Mouse (Mus musculus) layer of hippocampus, adult 8-10 months (tissue): ENCODE measurements around the gene Olfr974. TPM values are rescaled to one million over a fixed set of nuclear protein-coding genes. Genes with fewer than 3 reads are reported as not detected.
"Not testable (repeated sequence)": the region's sequence is repeated elsewhere in the genome, so short reads cannot be mapped to it uniquely, and the experiment has no call there.

Experiments used
- DNase-seq, 2 experiments: peaks; one replicate each; pipeline ENCODE4 v3.0.0; 2022; ENCODE audit warnings: low spot score in 2 of 2
- total RNA-seq, 4 experiments: library from RNA; stranded (reverse); gene quantifications; 2 replicates each; pipeline ENCODE4 v1.2.4; 2022

Olfr974 gene
- not detected for total RNA-seq

GRCm38 (mm10) chr9:39937201-39937600, at the start of gene Olfr974:
TSS of gene Olfr974 (plus strand) at chr9:39937501.
- DNase-seq = no peak

DNA sequence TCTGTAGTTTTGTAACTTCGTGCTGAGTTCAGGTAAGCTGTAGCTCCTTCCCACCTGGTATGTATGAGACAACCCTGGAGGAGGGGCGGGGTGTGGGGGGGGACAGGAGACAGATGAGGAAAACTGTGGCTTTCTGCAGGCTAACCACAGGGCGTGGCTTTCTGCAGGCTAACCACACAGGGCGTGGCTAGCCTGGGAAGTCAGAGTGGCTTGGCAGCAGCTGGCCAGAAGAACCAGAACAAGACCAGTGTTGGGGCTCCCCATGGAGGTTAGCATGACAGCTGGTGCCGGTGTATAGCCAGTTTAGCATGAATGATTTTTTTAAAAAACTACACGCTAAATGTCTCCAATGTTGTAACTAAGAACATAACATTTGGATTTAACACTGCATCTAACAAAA, 32.2 kb upstream of the Olfr974 start:
- DNase-seq = no peak

DNA sequence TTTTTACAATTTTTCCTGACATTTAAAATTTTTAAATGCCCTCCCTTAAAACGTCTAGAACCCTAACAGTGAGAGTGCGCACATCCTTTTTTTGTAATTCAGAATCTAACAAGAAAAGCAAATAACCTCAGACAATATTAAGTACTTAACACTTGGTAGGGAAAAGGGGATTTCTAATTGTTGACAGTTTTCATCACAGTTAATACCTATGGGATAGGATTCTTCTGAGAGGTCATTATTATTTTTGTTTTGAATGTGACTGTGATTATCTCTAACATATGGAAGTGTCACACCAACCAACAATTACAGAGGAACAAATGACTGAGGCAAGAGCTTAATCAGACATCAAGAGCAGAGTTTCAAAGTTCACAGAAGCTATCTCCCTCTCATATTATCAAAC, 30.3 kb upstream of the Olfr974 start, which contains the start of gene Olfr229:
Gene Olfr229 (plus strand): TSS at position 301 of the 400 bp plus-strand sequence.
- no peak for DNase-seq

DNA sequence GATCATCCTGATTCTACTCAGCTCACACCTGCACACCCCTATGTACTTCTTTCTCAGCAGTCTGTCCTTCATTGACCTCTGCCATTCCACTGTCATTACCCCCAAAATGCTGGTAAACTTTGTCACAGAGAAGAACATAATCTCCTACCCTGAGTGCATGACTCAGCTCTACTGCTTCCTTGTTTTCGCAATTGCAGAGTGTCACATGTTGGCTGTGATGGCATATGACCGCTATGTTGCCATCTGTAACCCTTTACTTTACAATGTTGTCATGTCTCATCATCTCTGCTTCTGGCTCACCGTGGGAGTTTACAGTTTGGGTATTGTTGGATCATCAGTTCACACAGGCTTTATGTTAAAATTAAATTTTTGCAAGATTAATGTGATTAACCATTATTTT, 27.4 kb upstream of the Olfr974 start:
- no peak for DNase-seq

DNA sequence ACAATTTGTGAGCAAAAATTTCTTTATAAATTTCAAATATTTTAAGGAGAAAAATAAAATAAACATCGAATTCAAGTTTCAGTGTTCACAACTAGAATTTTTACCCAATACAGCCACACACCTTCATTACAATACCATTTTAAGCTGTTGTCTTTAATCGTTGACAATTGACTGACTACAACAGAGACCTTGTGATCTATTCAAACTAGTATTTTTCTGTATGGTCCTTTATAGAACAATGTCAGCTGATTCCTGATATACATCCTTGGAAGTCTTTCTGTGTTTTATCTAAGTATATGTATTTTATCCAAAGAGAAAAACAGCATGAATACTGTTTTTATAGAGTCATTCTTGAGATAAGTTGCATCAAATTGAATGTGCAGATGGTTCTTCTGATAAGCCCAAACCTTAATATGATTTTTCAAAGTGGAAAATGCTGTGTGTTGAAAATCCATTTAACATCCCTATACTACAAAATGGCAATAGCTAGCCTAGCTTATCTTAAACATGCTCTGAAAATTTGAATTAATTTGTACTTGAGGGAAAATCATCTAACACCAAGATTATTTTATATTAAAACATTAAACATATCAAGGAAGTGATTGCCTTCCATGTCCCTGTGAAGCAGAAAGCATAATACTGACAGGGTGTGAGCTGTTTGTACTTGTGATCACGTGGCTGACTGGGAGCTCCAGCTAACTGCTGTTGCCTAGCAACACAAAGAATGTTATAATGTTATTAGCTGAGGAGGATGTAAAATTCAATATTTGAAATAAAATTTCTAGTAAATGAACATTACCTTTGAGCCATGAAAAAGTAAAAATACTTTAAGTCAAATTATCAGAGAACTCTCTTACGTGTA, 9.1 kb upstream of the Olfr974 start:
- DNase-seq = not testable (repeated sequence)

DNA sequence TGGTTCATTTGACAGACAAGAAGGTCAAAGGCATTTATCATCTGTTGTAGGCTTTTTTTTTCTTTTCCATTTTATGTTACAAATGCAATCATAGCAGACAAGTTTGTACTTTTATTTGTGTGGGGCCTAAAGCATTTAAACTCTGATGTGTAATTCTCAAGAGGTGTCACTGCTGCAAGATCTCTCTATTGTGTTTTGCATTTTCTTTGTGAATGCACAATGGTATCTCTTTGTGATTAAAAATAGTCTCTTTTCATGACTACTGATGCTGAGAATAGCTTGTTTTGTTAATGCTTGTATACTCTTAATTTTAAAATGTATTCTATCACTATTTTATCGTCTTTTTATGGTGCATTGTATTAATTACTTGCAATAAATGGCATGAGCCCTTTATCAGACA, 8.5 kb upstream of the Olfr974 start:
- DNase-seq = not testable (repeated sequence)

DNA sequence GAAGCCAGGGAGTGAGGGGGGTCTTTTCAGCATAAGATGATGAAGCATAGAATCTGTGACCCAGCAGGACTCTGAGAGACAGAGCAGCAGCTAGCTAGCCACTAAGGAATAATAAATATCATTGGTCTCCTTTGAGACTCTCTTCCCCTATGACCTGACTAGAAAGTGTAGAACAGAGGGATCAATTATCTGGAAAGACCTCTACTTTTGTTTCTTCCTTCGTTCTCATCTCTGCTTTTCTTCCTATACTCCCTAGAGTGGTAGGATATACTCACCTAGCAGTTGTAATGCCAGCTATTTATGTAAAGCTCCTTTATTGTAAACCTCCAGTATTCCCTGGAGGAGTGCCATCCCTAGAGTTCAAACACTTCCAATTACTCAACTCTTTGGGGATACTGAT, 14.6 kb downstream of the Olfr974 start, which contains the start of gene Olfr975:
Gene Olfr975 (minus strand): TSS at position 101 of the 400 bp plus-strand sequence.
- DNase-seq = no peak

DNA sequence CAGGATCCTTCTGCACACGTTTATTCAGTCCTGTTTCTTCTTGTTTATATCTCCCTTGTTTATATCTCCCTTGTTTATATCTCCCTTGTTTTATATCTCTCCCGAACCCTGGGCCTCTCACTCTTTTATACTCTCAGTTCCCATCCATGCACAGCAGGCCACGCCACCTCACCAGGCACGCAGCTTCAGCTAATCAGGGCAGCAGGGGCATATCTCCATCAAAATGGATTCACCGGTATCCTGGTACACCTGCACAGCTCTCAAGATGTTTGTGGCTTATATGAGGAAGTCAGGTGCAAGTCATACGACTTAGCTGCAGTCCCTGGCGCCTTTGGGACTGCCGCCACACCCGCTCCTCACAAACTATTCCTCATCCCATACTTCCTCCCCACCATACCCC, 23.7 kb downstream of the Olfr974 start, which contains the start of gene Olfr976:
Gene Olfr976 (minus strand): TSS at position 101 of the 400 bp plus-strand sequence.
- not testable (repeated sequence) for DNase-seq

GRCm38 (mm10) chr9:39976581-39977145, 39.4 kb downstream of the Olfr974 start:
- DNase-seq = not testable (repeated sequence)

DNA sequence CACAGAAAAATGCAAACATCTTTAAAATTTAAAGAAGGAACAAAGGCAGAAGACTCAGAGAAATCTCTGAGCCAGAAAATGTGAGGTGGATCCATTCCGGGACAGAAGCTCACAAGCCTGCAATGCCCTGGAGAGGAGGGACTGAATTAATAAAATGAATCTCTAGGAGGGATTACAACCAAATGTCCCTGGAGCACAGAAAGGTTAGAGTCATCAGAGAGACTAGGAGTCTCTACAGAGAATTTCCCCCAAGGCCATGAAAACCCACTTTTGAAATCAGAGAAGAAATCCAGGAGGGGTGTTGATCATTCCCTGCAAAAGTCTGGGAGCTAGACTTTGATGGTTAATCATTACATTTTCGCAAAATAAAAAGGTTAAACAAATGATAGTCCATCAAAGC, 54.5 kb downstream of the Olfr974 start, which contains the start of gene Olfr978:
Gene Olfr978 (plus strand): TSS at position 301 of the 400 bp plus-strand sequence.
- no peak for DNase-seq

Other genes with a start within 250 kb of the Olfr974 start
- not detected for gene Olfr149, start 230.4 kb upstream of the Olfr974 start, total RNA-seq
- gene Olfr965, start 226.1 kb upstream of the Olfr974 start, total RNA-seq = not detected
- gene Olfr150, start 206.5 kb upstream of the Olfr974 start, total RNA-seq = not detected
- not detected for gene Olfr967, start 191.3 kb upstream of the Olfr974 start, total RNA-seq
- gene Olfr968, start 154.2 kb upstream of the Olfr974 start, total RNA-seq = not detected
- not detected for gene Olfr969, start 146.6 kb upstream of the Olfr974 start, total RNA-seq
- not detected for gene Olfr970, start 128.6 kb upstream of the Olfr974 start, total RNA-seq
- not detected for gene Olfr971, start 100.6 kb upstream of the Olfr974 start, total RNA-seq
- not detected for gene Olfr972, start 71.1 kb upstream of the Olfr974 start, total RNA-seq
- not detected for gene Olfr229, start 30.2 kb upstream of the Olfr974 start, total RNA-seq
- not detected for gene Olfr975, start 14.5 kb downstream of the Olfr974 start, total RNA-seq
- gene Olfr976, start 23.6 kb downstream of the Olfr974 start, total RNA-seq = not detected
- gene Olfr978, start 54.6 kb downstream of the Olfr974 start, total RNA-seq = not detected
- not detected for gene Olfr979, start 66.0 kb downstream of the Olfr974 start, total RNA-seq
- not detected for gene Olfr980, start 72.1 kb downstream of the Olfr974 start, total RNA-seq
- not detected for gene Olfr981, start 84.0 kb downstream of the Olfr974 start, total RNA-seq
- gene Olfr982, start 136.3 kb downstream of the Olfr974 start, total RNA-seq = not detected
- not detected for gene Olfr983, start 156.1 kb downstream of the Olfr974 start, total RNA-seq
- under 1 TPM in 1 of 4 experiments, not detected in 3; 0.06 TPM for gene Olfr984, start 176.7 kb downstream of the Olfr974 start, total RNA-seq
- gene Olfr985, start 192.7 kb downstream of the Olfr974 start, total RNA-seq = not detected
- gene Tmem225, start 210.6 kb downstream of the Olfr974 start, total RNA-seq = not detected
- under 1 TPM in 1 of 4 experiments, not detected in 3; 0.18 TPM for gene Olfr986, start 243.4 kb downstream of the Olfr974 start, total RNA-seq